Mouse (Mus musculus): ENCODE measurements at regions not wholly inside any gene's neighbourhood (a gene's known extent, or its start where the extent isn't known, plus 50 kb on each side); places are given as distances from the start of the nearest gene placed in this dataset.

DNA sequence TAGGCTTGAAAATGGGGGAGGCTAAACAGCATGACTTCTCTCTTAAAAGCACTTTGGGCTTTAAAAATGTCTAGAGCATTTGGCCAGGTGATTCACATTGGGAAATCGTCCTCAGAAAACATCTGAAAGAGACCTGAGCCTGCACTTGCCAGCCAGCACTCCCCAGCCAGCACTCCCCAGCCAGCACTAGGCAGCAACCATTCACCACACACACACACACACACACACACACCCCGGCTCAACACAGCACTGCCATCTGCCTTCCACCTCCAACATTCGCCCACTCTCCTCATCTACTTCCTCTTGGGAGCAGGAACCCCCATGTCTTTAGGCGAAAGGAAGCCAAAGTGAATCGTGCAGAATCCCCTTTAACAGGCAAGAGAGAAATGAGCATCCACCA lies 85.4 kb downstream of the Atp23 start:
- intact Hi-C loops (cut with DNase I): no loop called here

DNA sequence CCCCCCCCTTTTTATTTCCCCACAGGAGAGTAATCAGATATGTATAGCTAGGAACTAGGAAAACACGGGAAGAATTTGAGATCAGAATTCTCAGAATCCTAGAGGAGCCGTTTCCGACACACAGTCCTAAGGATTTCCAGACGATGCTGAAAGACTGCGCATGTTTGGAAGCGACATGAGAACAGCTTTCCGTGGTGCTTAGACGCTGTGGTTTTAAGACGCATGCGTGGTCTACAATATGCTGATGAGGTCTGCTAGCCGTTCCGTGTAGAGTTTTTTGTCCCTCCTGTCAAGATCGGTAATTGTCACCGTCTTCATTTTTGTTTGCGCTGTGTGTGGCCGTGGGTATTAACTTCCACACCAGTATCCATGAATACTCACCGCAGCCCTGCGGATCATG lies 86.2 kb downstream of the Atp23 start:
- intact Hi-C loops (cut with DNase I): no loop called here
- TF ChIP-seq CTCF (IDR thresholded peaks at IDR 0.05): no peak
- Histone ChIP-seq H3K4me3 (no peak overlapping the region), H3K27ac (no peak overlapping the region)
- no peak for DNase-seq

More for the DNA sequence above, 85.4 kb downstream of the Atp23 start:
- Histone ChIP-seq H3K4me3 (no peak overlapping the region), H3K27ac (no peak overlapping the region)
- TF ChIP-seq CTCF (IDR thresholded peaks at IDR 0.05): no peak
- DNase-seq: no peak

DNA sequence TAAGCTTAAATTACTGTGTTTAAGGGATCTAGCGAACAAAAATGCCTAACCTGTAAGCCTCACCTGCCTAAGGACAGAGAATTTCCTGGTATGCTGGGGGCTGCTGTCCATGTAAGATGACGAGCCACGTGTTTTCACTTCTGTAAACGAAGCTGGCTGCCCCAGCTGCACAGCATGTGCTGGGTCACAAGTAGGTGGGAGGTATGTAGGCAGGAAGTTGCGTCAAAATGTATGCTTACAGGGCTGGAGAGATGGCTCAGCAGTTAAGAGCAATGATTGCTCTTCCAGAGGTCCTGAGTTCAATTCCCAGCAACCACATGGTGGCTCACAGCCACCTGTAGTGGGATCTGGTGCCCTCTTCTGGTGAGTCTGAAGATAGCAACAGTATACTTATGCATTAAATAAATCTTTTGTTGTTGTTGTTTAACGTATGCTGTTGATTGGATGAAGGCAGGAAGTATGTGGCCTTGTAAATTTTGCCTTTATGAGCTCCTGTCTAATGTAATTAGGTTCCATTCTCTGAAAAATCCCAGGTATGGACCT lies 88.0 kb downstream of the Atp23 start:
- intact Hi-C loops (cut with DNase I): no loop called here

DNA sequence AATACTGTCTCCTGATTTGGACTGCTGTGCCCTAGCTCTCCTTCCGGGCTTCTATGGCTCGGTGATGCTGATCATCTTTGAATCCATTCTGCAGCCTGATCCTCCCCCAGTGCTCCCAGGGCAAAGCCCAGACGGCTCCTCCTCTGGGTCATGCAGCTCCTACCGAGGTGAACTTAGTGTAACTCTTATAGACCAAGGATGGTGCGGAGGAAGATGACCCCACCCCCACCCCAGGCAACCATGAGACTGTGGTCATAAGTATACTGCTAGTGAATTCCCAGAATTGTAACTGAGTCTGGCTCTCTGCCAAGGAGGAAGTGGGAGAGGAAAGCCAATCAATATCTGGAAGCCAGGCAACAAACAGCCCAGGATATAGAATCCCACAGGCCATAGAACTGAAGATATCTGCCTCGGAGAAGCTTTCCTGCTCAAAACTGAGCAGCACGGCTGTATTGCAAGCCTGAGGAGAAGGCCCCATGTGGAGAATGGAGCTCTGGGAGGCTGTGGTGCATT lies 88.9 kb downstream of the Atp23 start:
- intact Hi-C loops (cut with DNase I): no loop called here
- no peak overlapping the region for H3K27ac ChIP-seq
- no peak for TF ChIP-seq CTCF (IDR thresholded peaks at IDR 0.05)
- H3K4me3 ChIP-seq: no peak overlapping the region
- no peak for DNase-seq

More for the DNA sequence above, 88.0 kb downstream of the Atp23 start:
- no peak for DNase-seq
- Histone ChIP-seq H3K27ac (no peak overlapping the region), H3K4me3 (no peak overlapping the region)
- TF ChIP-seq CTCF (IDR thresholded peaks at IDR 0.05): peak; percentile 37

DNA sequence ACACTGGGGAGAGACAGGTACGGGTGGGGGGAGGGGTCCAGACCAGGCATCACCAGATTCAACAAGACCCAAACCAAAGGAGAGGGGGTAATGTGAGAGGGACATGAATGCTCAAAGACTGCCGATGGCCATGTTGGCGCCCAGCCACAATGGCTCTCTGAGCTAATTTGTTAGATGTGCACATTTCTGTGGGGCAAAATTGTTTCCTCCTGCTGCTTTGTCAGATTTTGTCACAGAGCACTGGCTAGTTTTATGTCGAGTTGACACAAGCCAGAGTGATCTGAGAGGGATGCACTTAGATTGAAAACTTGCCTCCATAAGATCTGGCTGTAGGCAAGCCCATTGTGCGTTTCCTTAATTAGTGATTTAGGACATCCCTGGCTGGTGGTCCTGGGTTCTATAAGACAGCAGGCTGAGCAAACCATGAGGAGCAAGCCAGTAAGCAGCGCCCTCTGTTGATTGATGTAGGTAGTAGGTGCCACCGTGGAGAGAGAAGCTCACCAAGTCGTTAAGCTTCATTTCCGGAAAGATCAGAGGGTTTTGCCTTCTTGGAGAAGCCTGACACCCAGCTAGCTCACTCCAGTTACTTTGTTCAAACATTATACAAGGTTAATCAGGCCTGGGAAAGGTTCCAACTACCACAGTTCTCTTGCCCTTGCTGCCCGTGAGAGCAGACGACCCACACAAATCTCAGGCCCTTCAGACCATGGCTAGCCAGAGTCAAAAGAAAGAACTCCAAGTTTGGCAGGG lies 90.6 kb downstream of the Atp23 start:
- no peak for TF ChIP-seq CTCF (IDR thresholded peaks at IDR 0.05)
- DNase-seq: no peak
- intact Hi-C loops (cut with DNase I): no loop called here
- Histone ChIP-seq H3K4me3 (0 out of 2 replicates have a peak overlapping the region, but pooled peaks have one; percentile 59), H3K27ac (no peak overlapping the region)

DNA sequence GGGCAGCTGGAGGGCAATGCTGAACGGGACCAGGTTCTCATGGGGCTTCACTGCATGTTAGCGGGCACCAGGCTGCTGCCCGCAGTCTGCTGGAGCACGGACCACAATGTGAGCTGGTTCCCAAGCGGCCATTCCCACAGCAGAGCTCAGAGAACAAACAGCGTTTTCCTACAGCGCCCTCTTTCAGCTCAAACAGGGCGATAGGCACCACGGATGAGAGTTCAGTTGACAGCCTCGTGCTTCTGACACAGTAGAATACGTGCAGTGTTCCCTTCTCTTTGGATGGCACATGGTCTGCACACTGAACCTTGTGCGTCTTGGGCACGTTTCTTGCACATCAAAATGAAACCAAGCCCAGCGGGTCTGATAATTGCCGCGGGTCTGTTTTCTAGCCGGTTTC lies 91.6 kb downstream of the Atp23 start:
- TF ChIP-seq CTCF (IDR thresholded peaks at IDR 0.05): no peak
- intact Hi-C loops (cut with DNase I): no loop called here
- no peak for DNase-seq
- H3K27ac ChIP-seq: no peak overlapping the region
- H3K4me3 ChIP-seq: peak overlapping the region; percentile 59

DNA sequence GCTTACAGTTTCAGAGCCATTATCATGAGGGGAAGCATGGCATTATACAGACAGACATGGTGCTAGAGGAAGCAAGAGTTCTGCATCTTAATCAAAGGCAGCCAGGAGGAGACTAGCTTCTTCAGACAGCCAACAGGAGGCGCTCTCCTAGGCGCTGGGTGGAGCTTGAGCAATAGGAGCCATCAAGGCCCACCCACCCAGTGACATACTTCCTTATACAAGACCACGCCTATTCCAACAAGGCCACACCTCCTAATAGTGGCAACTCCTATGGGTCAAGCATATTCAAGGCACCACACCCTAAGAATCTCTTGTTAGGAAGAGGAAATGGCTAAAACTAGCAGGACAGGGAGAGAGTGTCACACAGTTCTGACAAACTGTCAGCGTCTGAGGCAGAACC lies 94.3 kb downstream of the Atp23 start:
- Histone ChIP-seq H3K27ac (no peak overlapping the region), H3K4me3 (no peak overlapping the region)
- intact Hi-C loops (cut with DNase I): no loop called here
- no peak for TF ChIP-seq CTCF (IDR thresholded peaks at IDR 0.05)
- no peak for DNase-seq

DNA sequence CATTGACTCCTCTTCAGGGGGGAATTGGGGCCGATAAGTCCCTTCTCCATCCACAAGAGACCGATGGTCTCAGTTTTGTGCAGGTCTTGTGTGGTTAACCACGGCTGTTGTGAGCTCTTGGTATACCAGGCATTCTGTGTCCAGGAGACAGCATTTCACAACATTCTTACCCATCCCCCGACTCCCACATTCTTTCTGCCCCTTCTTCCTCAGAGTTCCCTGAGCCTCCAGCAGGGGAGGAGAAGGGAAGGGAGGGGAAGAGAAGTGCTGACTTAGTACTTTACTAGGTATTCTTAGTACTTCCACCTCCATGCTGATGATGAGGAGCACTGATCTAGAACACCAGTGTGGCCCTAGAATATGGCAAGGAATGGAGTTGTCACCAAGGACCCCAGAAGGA lies 98.4 kb downstream of the Atp23 start:
- intact Hi-C loops (cut with DNase I): no loop called here
- no peak overlapping the region for H3K4me3 ChIP-seq
- no peak for DNase-seq
- H3K27ac ChIP-seq: no peak overlapping the region
- TF ChIP-seq CTCF (IDR thresholded peaks at IDR 0.05): no peak

DNA sequence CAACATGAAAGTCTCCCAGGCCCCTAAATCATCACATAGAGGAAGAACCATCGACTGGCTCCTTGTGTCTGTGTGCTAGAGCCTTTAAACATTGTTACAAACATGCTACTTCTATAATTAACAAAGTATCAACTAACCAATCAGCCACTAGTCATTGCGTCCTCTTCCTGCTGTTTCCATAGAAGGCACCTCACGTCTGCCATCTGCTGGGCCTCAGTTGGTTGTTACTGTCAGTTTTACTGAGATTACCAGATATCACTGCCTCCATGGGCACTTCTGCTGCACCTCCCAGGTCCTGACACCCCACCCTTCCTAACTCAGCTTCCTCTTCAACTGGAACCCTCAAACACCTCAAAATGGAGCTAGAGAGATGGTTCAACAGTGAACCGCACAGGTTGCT lies 101.8 kb downstream of the Atp23 start:
- no peak overlapping the region for H3K27ac ChIP-seq
- no peak for DNase-seq
- no peak for TF ChIP-seq CTCF (IDR thresholded peaks at IDR 0.05)
- H3K4me3 ChIP-seq: no peak overlapping the region
- intact Hi-C loops (cut with DNase I): no loop called here

DNA sequence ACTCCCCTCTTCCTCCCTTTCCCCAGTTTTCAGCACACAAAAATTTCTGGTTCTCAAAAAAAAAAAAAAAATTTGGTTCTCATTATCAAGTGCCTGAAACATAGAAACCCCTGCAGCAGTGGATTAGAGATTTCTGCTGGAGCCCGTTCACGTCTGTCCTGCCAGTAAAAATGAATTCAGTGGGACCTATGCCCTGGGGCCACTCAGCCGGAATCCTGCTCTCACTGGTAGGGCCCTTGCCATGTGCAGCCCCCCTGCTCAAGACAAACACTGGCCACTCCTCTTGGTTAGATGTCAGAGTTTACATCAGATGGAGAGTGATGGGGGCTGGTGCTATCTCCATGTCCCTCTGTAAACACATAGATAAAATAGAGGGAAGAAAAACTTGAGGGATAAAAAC lies 108.0 kb downstream of the Atp23 start:
- Histone ChIP-seq H3K4me3 (no peak overlapping the region), H3K27ac (no peak overlapping the region)
- DNase-seq: no peak
- intact Hi-C loops (cut with DNase I): no loop called here
- TF ChIP-seq CTCF (IDR thresholded peaks at IDR 0.05): no peak

DNA sequence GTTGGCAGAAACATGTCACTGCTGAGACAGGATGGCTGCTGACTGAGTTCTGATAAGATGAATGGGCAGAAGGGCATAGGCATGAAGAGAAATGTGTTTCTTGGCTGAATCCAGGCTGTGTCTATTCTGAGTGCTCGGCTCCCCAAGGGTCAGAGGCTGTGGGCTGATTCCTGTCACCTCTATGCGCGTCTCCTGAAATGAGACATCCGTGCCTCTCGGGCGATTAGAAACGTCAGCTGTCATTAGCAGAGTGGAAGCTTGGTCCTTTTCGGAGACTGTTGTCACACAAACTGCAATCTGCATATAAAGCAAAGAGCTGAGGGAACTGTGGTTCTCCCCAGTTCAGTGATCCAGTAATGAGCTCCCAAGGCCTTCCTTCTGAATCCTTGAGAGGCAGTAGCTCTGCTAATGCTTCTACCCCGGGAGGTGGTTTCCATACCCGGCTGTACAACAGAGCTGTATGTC lies 108.8 kb downstream of the Atp23 start:
- H3K27ac ChIP-seq: no peak overlapping the region
- TF ChIP-seq CTCF (IDR thresholded peaks at IDR 0.05): no peak
- H3K4me3 ChIP-seq: no peak overlapping the region
- intact Hi-C loops (cut with DNase I): no loop called here
- no peak for DNase-seq

DNA sequence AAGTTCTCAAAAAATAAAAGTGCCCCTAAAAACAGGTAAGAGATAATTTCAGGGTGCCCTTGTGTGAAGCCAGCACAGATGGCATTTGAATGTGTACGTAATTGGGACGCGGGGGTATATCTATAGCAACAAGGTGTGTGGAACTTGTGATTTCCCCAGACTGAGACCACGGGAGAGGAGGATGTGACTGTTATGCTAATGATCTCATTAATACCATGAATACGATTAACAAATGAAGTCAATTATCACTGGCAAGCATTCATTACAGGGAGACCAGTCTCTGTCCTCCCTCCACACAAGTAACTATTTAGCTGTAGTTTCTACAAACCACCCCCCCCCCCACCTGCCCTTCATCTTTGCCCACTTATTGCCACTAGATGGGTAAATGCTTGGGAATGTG lies 112.9 kb downstream of the Atp23 start:
- no peak overlapping the region for H3K27ac ChIP-seq
- intact Hi-C loops (cut with DNase I): no loop called here
- TF ChIP-seq CTCF (IDR thresholded peaks at IDR 0.05): no peak
- no peak overlapping the region for H3K4me3 ChIP-seq
- DNase-seq: no peak

DNA sequence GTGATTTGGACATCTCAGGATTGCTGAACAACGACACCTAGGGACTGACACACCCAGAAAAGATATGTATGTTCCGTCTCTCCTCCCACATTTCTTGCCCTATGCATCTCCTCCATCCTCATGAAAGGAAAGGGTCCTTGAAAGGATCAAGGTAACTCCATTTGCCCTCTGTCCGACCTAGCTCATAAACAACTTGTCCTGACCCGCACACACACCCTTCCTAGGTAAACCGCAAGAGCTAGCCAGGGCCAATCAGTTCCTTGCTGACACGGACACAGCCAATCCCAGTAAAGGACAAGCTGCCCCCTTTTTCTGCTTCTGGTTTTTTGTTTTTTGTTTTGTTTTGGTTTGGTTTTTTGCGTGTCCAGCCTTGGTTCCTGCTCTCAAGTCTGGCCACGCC lies 118.0 kb downstream of the Atp23 start:
- Histone ChIP-seq H3K4me3 (no peak overlapping the region), H3K27ac (no peak overlapping the region)
- no peak for TF ChIP-seq CTCF (IDR thresholded peaks at IDR 0.05)
- intact Hi-C loops (cut with DNase I): no loop called here
- no peak for DNase-seq

DNA sequence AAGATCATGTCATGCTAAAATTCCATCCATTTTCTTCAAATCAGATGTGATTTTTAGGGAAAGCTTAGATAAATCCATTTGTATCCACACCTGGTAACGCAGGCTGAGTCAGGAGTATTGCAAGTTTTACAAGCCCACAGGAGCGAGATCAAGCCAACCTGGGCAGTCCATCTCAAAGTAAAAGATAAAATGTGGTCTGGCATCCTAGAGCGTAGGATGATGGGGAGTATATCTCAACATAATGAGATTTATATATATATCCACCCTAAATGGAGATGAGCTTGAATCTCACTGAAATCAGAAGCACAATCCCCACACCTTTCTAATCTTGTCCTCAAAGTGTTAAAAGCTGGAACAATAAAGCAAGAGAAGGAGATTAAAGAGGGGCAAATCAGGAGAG lies 124.6 kb downstream of the Atp23 start:
- DNase-seq: no peak
- Histone ChIP-seq H3K4me3 (no peak overlapping the region), H3K27ac (no peak overlapping the region)
- no peak for TF ChIP-seq CTCF (IDR thresholded peaks at IDR 0.05)
- intact Hi-C loops (cut with DNase I): no loop called here
